Mouse (Mus musculus): ENCODE data around the gene Gm12845.

DNA sequence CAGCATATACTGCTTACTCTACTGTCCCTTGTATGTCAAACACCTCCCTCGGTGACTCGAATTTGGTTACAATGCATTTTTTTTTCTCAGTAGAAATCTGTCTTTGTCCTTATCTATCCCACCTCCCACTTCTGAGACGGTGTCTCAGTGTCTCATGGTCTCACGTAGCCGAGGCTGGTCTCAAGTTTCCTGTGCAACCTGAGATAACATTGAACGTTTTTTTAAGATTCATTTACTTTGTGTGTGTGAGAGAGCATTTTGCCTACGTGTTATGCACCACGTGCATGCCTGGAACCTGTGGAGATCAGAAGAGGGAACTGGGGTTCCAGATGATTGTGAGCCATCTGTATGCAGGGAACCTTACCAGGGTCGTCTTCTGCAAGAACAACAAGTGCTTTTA lies 48.7 kb downstream of the Gm12845 start:
- TF ChIP-seq GATA1 (IDR thresholded peaks at IDR 0.05; ENCODE audit: low read length) (no peak), TAL1 (IDR thresholded peaks at IDR 0.05; ENCODE audit: low read length) (no peak)

All from erythroblast, embryonic 14.5 days (primary cell).